Comparison of ENCODE assay signal across 10 mouse cellular contexts in genomic region chr7:109424422-109425159, GRCm38 (mm10). TPM values are rescaled to one million over a fixed set of nuclear protein-coding genes. Genes with fewer than 3 reads are reported as not detected.
DNase-seq lines count a peak whose midpoint lies in the region; ATAC-seq and TF ChIP-seq lines count a peak whose summit lies in the region.
"Had no signal": no experiment of that assay in that cellular context is flagged by ENCODE, and none has a peak within 500 bp of the region (broad histone marks: within the 10 kb centered on the region; RNA-seq: fewer than 3 reads in every experiment).

No protein-coding gene starts in this region.

- H3K27me3 ChIP-seq in forebrain, embryonic 12.5 days, result peaks cover 12% of the 10 kb centered on the region; the same call in 1 of the 2 replicates
- peaks cover 26% of the 10 kb centered on the region for H3K27me3 ChIP-seq in forebrain, embryonic 10.5 days (ENCODE audit: poor library complexity, severe bottlenecking)
- no peaks in the 10 kb centered on the region for H3K27me3 ChIP-seq in lung, embryonic 14.5 days (ENCODE audit: insufficient read depth, low read length)
- 0 out of 2 replicates have a peak, but pooled peaks cover 2% of the 10 kb centered on the region for H3K27me3 ChIP-seq in forebrain, embryonic 16.5 days (replicated peaks; ENCODE audit: control insufficient read depth, insufficient read depth, low read length)
- H3K27me3 ChIP-seq: lung, embryonic 15.5 days had no signal

- TF ChIP-seq CTCF in lung, embryonic 14.5 days (IDR thresholded peaks at IDR 0.05; ENCODE audit: low read depth), result peak; percentile 60

- H3K4me2 ChIP-seq in forebrain, embryonic 12.5 days, result no peak overlapping the region
- no peak overlapping the region for H3K4me2 ChIP-seq in lung, embryonic 14.5 days
- no peak overlapping the region for H3K4me2 ChIP-seq in forebrain, embryonic 16.5 days (ENCODE audit: low read length)
- H3K4me2 ChIP-seq: lung, embryonic 15.5 days had no signal

- no peak overlapping the region for H3K27ac ChIP-seq in forebrain, embryonic 12.5 days
- H3K27ac ChIP-seq in forebrain, embryonic 10.5 days, result no peak overlapping the region
- H3K27ac ChIP-seq in lung, embryonic 14.5 days (ENCODE audit: low read depth), result no peak overlapping the region
- H3K27ac ChIP-seq in forebrain, embryonic 16.5 days (ENCODE audit: low read length), result no peak overlapping the region
- H3K27ac ChIP-seq: lung, embryonic 15.5 days had no signal

- peak; percentile 49 for ATAC-seq in forebrain, embryonic 12.5 days (ENCODE audit: low FRiP score)
- ATAC-seq in lung, embryonic 14.5 days (ENCODE audit: insufficient read depth), result no peak; the same call in 1 of the 2 replicates
- ATAC-seq in forebrain, embryonic 16.5 days, result peak; percentile 70

- no peaks in the 10 kb centered on the region for H3K36me3 ChIP-seq in forebrain, embryonic 12.5 days (replicated peaks)
- no peaks in the 10 kb centered on the region for H3K36me3 ChIP-seq in forebrain, embryonic 10.5 days (replicated peaks)
- no peaks in the 10 kb centered on the region for H3K36me3 ChIP-seq in lung, embryonic 14.5 days (ENCODE audit: insufficient read depth)
- no peaks in the 10 kb centered on the region for H3K36me3 ChIP-seq in forebrain, embryonic 16.5 days (ENCODE audit: control insufficient read depth, insufficient read depth)
- H3K36me3 ChIP-seq: lung, embryonic 15.5 days had no signal

- H3K9ac ChIP-seq in forebrain, embryonic 12.5 days, result no peak overlapping the region
- H3K9ac ChIP-seq in lung, embryonic 14.5 days, result no peak overlapping the region
- H3K9ac ChIP-seq in forebrain, embryonic 16.5 days (replicated peaks; ENCODE audit: low read depth, low read length), result no peak overlapping the region
- H3K9ac ChIP-seq: lung, embryonic 15.5 days had no signal

- no peak overlapping the region for H3K4me3 ChIP-seq in forebrain, embryonic 12.5 days (replicated peaks)
- no peak overlapping the region for H3K4me3 ChIP-seq in forebrain, embryonic 10.5 days
- H3K4me3 ChIP-seq in lung, embryonic 14.5 days (ENCODE audit: low read depth, low read length), result no peak overlapping the region
- H3K4me3 ChIP-seq in forebrain, embryonic 16.5 days (replicated peaks; ENCODE audit: low read length), result no peak overlapping the region
- H3K4me3 ChIP-seq: lung, embryonic 15.5 days had no signal

- H3K4me1 ChIP-seq in forebrain, embryonic 12.5 days, result no peaks in the 10 kb centered on the region
- no peaks in the 10 kb centered on the region for H3K4me1 ChIP-seq in forebrain, embryonic 10.5 days
- H3K4me1 ChIP-seq in lung, embryonic 14.5 days (ENCODE audit: insufficient read depth), result no peaks in the 10 kb centered on the region
- no peaks in the 10 kb centered on the region for H3K4me1 ChIP-seq in forebrain, embryonic 16.5 days (replicated peaks; ENCODE audit: control insufficient read depth, insufficient read depth, low read length)
- H3K4me1 ChIP-seq: lung, embryonic 15.5 days had no signal

- no peak for DNase-seq in forebrain, embryonic 10.5 days (ENCODE audit: extremely low spot score, low spot score)
- DNase-seq in lung, embryonic 14.5 days, result peak; percentile 82
- DNase-seq in lung, postnatal 14 days, result no peak
- DNase-seq in retina, postnatal 1 day, result peak; percentile 63
- DNase-seq in kidney, postnatal 14 days, result no peak
- no peak for DNase-seq in adrenal gland, adult 18-20 months (ENCODE audit: low spot score in 2 of 2)
- DNase-seq: kidney, adult 8-10 months had no signal

- no peaks in the 10 kb centered on the region for H3K9me3 ChIP-seq in forebrain, embryonic 12.5 days
- no peaks in the 10 kb centered on the region for H3K9me3 ChIP-seq in forebrain, embryonic 10.5 days
- H3K9me3 ChIP-seq in lung, embryonic 14.5 days (ENCODE audit: low read depth, low read length), result no peaks in the 10 kb centered on the region
- H3K9me3 ChIP-seq in forebrain, embryonic 16.5 days (ENCODE audit: control insufficient read depth, low read length), result peaks cover 3% of the 10 kb centered on the region; the same call in 1 of the 2 replicates
- H3K9me3 ChIP-seq: lung, embryonic 15.5 days had no signal

- 68% methylated on average over 3 of the region's 3 CpGs for WGBS in forebrain, embryonic 12.5 days
- WGBS in forebrain, embryonic 10.5 days, result 72% methylated on average over 3 of the region's 3 CpGs
- 44% methylated on average over 3 of the region's 3 CpGs for WGBS in lung, embryonic 14.5 days
- WGBS in forebrain, embryonic 16.5 days, result 65% methylated on average over 3 of the region's 3 CpGs

RNA-seq across cellular contexts. Expression of gene Stk33, which starts 14.3 kb away (rescaled TPM):
- 12.0 and 12.6 TPM in 2 replicates for polyA plus RNA-seq in forebrain, embryonic 12.5 days (2016; fragmentation: Nextera tagmentation; extraction: Ambion mirVana)
- polyA plus RNA-seq in forebrain, embryonic 10.5 days (2016; fragmentation: Nextera tagmentation; extraction: Ambion mirVana), result 4.8 and 5.7 TPM in 2 replicates
- 0.61 TPM in 1 of 2 replicates, not detected in the other for polyA plus RNA-seq in lung, embryonic 14.5 days (2014; fragmentation: Nextera tagmentation; extraction: Ambion mirVana)
- 5.0 and 6.8 TPM in 2 replicates for polyA plus RNA-seq in forebrain, embryonic 16.5 days (2015; fragmentation: Nextera tagmentation; extraction: Ambion mirVana)
- under 1 TPM; 0.54 to 0.73 TPM for total RNA-seq in adrenal gland, adult 18-20 months (2021)

Comparison
In these comparisons a context has a peak if more than half of its experiments do, and no peak if none do; other contexts are left out.
1. DNase-seq: peak in lung, embryonic 14.5 days (single experiment) and retina, postnatal 1 day (single experiment); none in forebrain, embryonic 10.5 days (single experiment), lung, postnatal 14 days (single experiment), kidney, postnatal 14 days (single experiment) and adrenal gland, adult 18-20 months (0 of 2).